Mouse (Mus musculus): ENCODE results near the gene Acvr1b. TPM values are rescaled to one million over a fixed set of nuclear protein-coding genes. Genes with fewer than 3 reads are reported as not detected.

Acvr1b gene
- total RNA-seq, 2 experiments from 2014 or later = 6.9 TPM

GRCm38 (mm10) chr15:101145424-101146099, 28.3 kb upstream of the Acvr1b start:
- peak; percentile 84 for ATAC-seq (replicated peaks; ENCODE audit: poor library complexity, severe bottlenecking)

- peak; percentile 53 for ATAC-seq (replicated peaks; ENCODE audit: poor library complexity, severe bottlenecking)
These were observed 27.5 kb upstream of the Acvr1b start for GRCm38 (mm10) chr15:101146100-101146965.

DNA sequence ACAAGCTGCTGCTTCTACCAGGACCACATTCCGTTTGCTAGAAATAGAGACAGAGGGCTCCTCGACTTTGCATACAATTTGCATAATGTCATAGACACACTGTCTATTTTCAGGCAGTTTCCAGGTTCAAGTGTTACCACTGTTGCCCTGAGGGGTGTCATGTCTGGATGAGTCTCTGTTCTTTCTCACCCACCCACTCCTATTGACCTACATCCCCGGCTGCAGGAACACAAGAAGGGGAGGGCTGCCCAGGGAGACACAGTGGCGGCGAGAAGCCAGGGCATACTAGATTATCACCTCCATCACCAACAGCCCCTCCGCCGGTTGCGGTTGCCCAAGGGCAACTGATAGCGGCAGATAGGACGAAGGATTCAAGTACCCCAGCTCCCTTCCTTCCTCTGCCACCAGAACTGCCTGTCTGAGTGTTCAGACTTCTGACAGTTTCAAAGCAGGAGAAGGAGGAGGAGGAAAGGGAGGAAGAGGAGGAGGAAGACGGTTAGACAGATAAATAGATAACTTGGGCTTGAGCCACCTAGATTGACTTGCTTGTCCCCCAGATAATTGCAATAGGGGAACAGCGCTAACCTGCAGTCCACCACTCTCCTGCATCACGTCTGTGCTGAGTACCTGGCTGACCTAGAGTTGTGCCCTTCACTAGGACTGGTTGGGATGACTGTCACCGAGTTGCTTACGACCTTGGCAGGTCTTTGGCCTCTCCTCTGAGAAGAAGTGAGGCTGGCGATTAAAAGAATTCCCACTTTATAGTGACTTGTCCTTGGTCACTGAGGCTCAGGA, 26.6 kb upstream of the Acvr1b start:
- 0 out of 2 replicates have a peak, but pooled peaks have one; percentile 4 for ATAC-seq (replicated peaks; ENCODE audit: poor library complexity, severe bottlenecking)

- ATAC-seq (replicated peaks; ENCODE audit: poor library complexity, severe bottlenecking) = no peak
These were observed 26.0 kb upstream of the Acvr1b start for GRCm38 (mm10) chr15:101147910-101148273.

DNA sequence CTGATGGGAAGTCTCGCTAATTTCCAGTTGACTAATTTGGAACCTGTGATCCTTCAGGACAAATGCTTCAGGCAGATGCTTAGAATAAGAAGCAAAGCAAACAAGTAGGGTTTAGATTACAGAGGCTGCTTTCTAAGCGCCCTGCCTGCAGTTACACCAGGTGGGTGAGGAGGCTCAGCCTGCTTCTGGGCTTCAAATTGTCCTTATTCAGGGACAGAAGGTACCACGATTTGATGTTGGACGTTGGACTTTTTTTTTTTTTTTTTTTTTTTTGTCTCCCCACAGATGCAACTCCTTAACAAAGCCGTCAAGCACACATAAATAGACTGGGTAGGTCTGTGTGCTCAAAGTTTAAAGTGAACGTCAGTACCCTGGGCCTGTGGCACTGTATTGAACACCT, 25.3 kb upstream of the Acvr1b start:
- no peak for ATAC-seq (replicated peaks; ENCODE audit: poor library complexity, severe bottlenecking)

- no peak for ATAC-seq (replicated peaks; ENCODE audit: poor library complexity, severe bottlenecking)
These were observed 22.2 kb upstream of the Acvr1b start for GRCm38 (mm10) chr15:101151409-101152261.

- peak; percentile 65 for ATAC-seq (replicated peaks; ENCODE audit: poor library complexity, severe bottlenecking)
These were observed 18.9 kb upstream of the Acvr1b start for GRCm38 (mm10) chr15:101154700-101155616.

GRCm38 (mm10) chr15:101160128-101160527, 13.7 kb upstream of the Acvr1b start:
- ATAC-seq (replicated peaks; ENCODE audit: poor library complexity, severe bottlenecking) = peak; percentile 29; the same call in 1 of the 2 replicates

GRCm38 (mm10) chr15:101160591-101160990, 13.3 kb upstream of the Acvr1b start:
- no peak for ATAC-seq (replicated peaks; ENCODE audit: poor library complexity, severe bottlenecking)

DNA sequence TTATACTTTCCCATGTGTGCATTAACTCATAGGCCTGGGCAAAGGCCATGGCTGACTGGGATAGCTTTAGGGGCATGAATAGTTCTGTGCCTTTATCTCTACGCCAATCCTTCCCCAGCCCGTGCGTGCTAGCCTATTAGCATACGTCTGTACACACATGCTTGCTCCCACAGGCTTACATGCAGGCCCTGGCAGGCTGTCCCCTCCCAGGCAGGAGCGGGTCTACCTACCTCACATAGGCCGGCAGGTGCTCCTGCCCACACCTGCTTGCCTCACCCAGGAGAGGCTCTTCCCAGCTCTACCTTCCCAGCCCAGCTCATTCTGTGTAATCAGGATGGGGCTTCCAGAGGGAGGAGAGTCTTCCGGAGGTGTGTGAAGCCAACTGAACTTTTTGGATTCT, 12.3 kb upstream of the Acvr1b start:
- ATAC-seq (replicated peaks; ENCODE audit: poor library complexity, severe bottlenecking) = no peak

GRCm38 (mm10) chr15:101163056-101163458, 10.8 kb upstream of the Acvr1b start:
- ATAC-seq (replicated peaks; ENCODE audit: poor library complexity, severe bottlenecking) = no peak

- no peak for ATAC-seq (replicated peaks; ENCODE audit: poor library complexity, severe bottlenecking)
These were observed 10.0 kb upstream of the Acvr1b start for GRCm38 (mm10) chr15:101163854-101164253.

DNA sequence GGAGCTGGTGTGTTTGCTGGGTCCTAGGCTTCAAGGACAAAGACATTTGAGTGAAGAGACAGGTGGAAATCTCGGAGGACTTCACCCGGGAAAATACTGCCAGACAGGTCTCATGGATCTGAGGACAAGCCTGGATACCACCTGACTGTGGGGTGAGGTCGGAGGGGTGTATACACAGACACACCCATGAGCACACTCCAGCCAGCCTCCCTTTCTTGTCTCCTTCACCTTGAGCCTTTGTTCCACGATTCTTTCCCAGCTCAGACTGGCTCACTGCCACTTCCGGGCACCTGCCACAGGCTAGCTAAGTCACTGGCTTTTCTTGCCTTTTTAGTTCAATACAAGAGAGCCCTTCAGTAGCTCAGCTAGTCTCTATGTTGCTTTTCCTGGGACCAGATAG, 9.6 kb upstream of the Acvr1b start:
- ATAC-seq (replicated peaks; ENCODE audit: poor library complexity, severe bottlenecking) = no peak

DNA sequence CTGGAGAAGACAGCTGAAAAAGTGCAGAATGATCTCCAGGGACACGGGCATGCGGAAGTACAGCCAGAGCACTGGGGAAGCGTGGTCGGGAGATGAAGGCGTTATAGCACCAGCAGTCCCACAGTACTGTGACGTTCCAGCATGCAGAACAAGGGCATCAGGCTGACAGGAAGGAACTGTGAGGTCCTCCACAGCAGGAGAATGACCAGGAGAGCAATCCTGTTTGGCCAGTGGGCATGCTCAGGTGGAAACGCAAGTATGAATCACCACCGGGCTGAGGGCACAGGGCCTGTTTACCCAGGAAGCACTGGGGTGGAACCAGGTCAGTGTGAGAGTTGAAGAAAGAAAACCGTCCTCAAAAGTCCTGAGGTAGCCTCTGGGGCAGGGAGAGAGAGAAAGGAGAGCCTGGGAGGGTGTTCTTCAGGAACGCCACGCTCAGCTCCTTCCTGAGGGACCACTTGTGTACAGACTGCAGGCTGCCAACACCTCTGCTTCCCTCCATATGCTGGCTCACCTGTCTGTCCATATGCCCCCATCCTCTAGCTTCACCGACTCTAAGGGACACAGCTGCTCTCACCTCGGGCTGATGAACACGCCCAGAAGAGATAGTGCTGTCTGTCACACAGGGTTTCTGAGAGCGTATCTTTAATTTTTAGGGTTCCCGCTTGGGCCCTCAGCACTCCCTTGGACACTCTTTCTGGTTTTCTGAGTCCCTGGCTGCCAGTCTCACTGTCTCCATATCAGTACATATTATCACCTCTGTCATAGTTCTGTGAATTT, 8.0 kb upstream of the Acvr1b start:
- ATAC-seq (replicated peaks; ENCODE audit: poor library complexity, severe bottlenecking) = peak; percentile 35; the same call in 1 of the 2 replicates

- no peak for ATAC-seq (replicated peaks; ENCODE audit: poor library complexity, severe bottlenecking)
These were observed 6.3 kb upstream of the Acvr1b start for GRCm38 (mm10) chr15:101167553-101167952.

DNA sequence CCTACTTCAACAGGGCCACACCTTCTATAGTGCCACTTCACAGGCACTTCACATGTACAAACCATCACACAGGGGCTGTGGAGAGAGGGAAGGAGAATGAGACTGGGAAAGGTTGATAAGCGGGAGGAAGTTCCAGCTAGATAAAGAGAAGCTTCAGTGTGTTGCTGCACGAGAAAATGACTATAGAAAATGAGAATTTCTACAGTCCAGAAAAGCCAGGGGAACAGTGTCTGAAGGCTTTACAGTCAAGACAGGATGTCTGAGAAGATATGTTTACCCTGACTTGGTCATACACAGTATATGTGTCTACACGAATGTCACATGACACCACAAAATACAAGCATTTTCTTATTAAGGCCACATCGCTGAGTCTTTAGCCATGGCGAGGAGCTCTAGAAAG, 4.0 kb upstream of the Acvr1b start:
- ATAC-seq (replicated peaks; ENCODE audit: poor library complexity, severe bottlenecking) = no peak

GRCm38 (mm10) chr15:101170413-101170980, 3.4 kb upstream of the Acvr1b start:
- ATAC-seq (replicated peaks; ENCODE audit: poor library complexity, severe bottlenecking) = no peak

GRCm38 (mm10) chr15:101171272-101171671, 2.6 kb upstream of the Acvr1b start:
- ATAC-seq (replicated peaks; ENCODE audit: poor library complexity, severe bottlenecking) = no peak
